Mouse (Mus musculus): ENCODE data around the gene Dock6. TPM values are rescaled to one million over a fixed set of nuclear protein-coding genes. Genes with fewer than 3 reads are reported as not detected.
A peak's percentile ranks its signal among the peaks of the same experiment; 100 is the strongest.

The Dock6 gene
- polyA plus RNA-seq, 1 experiment = 30.8 TPM

GRCm38 (mm10) chr9:21818561-21818960 is 33.9 kb downstream of the Dock6 start:
- TF ChIP-seq CTCF (IDR thresholded peaks at IDR 0.05; ENCODE audit: borderline replicate concordance, control insufficient read depth, extremely low read depth, insufficient read depth, low read length, poor library complexity) = no peak
- TF ChIP-seq POLR2A (IDR thresholded peaks at IDR 0.05; ENCODE audit: control insufficient read depth, extremely low read depth, insufficient read depth, low read length, poor library complexity) = no peak
- Histone ChIP-seq H3K36me3 (ENCODE audit: control insufficient read depth, insufficient read depth, low read length) (no peaks in the 10 kb centered on the region), H3K4me1 (replicated peaks; ENCODE audit: control insufficient read depth, insufficient read depth, low read length) (no peaks in the 10 kb centered on the region), H3K27me3 (ENCODE audit: control insufficient read depth, insufficient read depth, low read length) (no peaks in the 10 kb centered on the region), H3K27ac (ENCODE audit: control insufficient read depth, insufficient read depth, low read length) (no peak overlapping the region), H3K4me3 (ENCODE audit: control insufficient read depth, insufficient read depth, low read length) (no peak overlapping the region)
- 95% methylated on average over 6 of the region's 6 CpGs for whole genome bisulfite sequencing
- DNase-seq = no peak

GRCm38 (mm10) chr9:21818125-21818524 is 34.3 kb downstream of the Dock6 start:
- TF ChIP-seq CTCF (IDR thresholded peaks at IDR 0.05; ENCODE audit: borderline replicate concordance, control insufficient read depth, extremely low read depth, insufficient read depth, low read length, poor library complexity) (no peak), POLR2A (IDR thresholded peaks at IDR 0.05; ENCODE audit: control insufficient read depth, extremely low read depth, insufficient read depth, low read length, poor library complexity) (no peak)
- no peaks in the 10 kb centered on the region for H3K36me3 ChIP-seq (ENCODE audit: control insufficient read depth, insufficient read depth, low read length)
- 84% methylated on average over 4 of the region's 4 CpGs for WGBS
- no peak overlapping the region for H3K4me3 ChIP-seq (ENCODE audit: control insufficient read depth, insufficient read depth, low read length)
- no peaks in the 10 kb centered on the region for H3K4me1 ChIP-seq (replicated peaks; ENCODE audit: control insufficient read depth, insufficient read depth, low read length)
- DNase-seq = no peak
- no peaks in the 10 kb centered on the region for H3K27me3 ChIP-seq (ENCODE audit: control insufficient read depth, insufficient read depth, low read length)
- H3K27ac ChIP-seq (ENCODE audit: control insufficient read depth, insufficient read depth, low read length) = no peak overlapping the region

GRCm38 (mm10) chr9:21816716-21817305 is 35.6 kb downstream of the Dock6 start:
- TF ChIP-seq POLR2A (IDR thresholded peaks at IDR 0.05; ENCODE audit: control insufficient read depth, extremely low read depth, insufficient read depth, low read length, poor library complexity) (no peak), CTCF (IDR thresholded peaks at IDR 0.05; ENCODE audit: borderline replicate concordance, control insufficient read depth, extremely low read depth, insufficient read depth, low read length, poor library complexity) (no peak)
- no peak overlapping the region for H3K27ac ChIP-seq (ENCODE audit: control insufficient read depth, insufficient read depth, low read length)
- no peaks in the 10 kb centered on the region for H3K36me3 ChIP-seq (ENCODE audit: control insufficient read depth, insufficient read depth, low read length)
- no peak for DNase-seq
- no peaks in the 10 kb centered on the region for H3K4me1 ChIP-seq (replicated peaks; ENCODE audit: control insufficient read depth, insufficient read depth, low read length)
- H3K27me3 ChIP-seq (ENCODE audit: control insufficient read depth, insufficient read depth, low read length) = no peaks in the 10 kb centered on the region
- no peak overlapping the region for H3K4me3 ChIP-seq (ENCODE audit: control insufficient read depth, insufficient read depth, low read length)
- WGBS = 56% methylated on average over 9 of the region's 9 CpGs

- no peaks in the 10 kb centered on the region for H3K36me3 ChIP-seq (ENCODE audit: control insufficient read depth, insufficient read depth, low read length)
- TF ChIP-seq CTCF (IDR thresholded peaks at IDR 0.05; ENCODE audit: borderline replicate concordance, control insufficient read depth, extremely low read depth, insufficient read depth, low read length, poor library complexity) (no peak), POLR2A (IDR thresholded peaks at IDR 0.05; ENCODE audit: control insufficient read depth, extremely low read depth, insufficient read depth, low read length, poor library complexity) (no peak)
Observed at GRCm38 (mm10) chr9:21811170-21811569, 41.3 kb downstream of the Dock6 start.

GRCm38 (mm10) chr9:21808561-21808960 is 43.9 kb downstream of the Dock6 start:
- H3K4me1 ChIP-seq (replicated peaks; ENCODE audit: control insufficient read depth, insufficient read depth, low read length) = 0 out of 2 replicates have a peak, but pooled peaks cover 4% of the 10 kb centered on the region
- peak; percentile 34; the same call in 1 of the 2 replicates for TF ChIP-seq CTCF (IDR thresholded peaks at IDR 0.05; ENCODE audit: borderline replicate concordance, control insufficient read depth, extremely low read depth, insufficient read depth, low read length, poor library complexity)
- TF ChIP-seq POLR2A (IDR thresholded peaks at IDR 0.05; ENCODE audit: control insufficient read depth, extremely low read depth, insufficient read depth, low read length, poor library complexity) = no peak
- no peaks in the 10 kb centered on the region for H3K36me3 ChIP-seq (ENCODE audit: control insufficient read depth, insufficient read depth, low read length)
- no peak overlapping the region for H3K4me3 ChIP-seq (ENCODE audit: control insufficient read depth, insufficient read depth, low read length)
- no peak overlapping the region for H3K27ac ChIP-seq (ENCODE audit: control insufficient read depth, insufficient read depth, low read length)
- DNase-seq = no peak
- H3K27me3 ChIP-seq (ENCODE audit: control insufficient read depth, insufficient read depth, low read length) = no peaks in the 10 kb centered on the region
- WGBS = 66% methylated on average over 3 of the region's 3 CpGs

More at GRCm38 (mm10) chr9:21811170-21811569, 41.3 kb downstream of the Dock6 start:
- no peaks in the 10 kb centered on the region for H3K27me3 ChIP-seq (ENCODE audit: control insufficient read depth, insufficient read depth, low read length)
- no peaks in the 10 kb centered on the region for H3K4me1 ChIP-seq (replicated peaks; ENCODE audit: control insufficient read depth, insufficient read depth, low read length)
- 35% methylated on average over 5 of the region's 5 CpGs for WGBS
- H3K27ac ChIP-seq (ENCODE audit: control insufficient read depth, insufficient read depth, low read length) = no peak overlapping the region
- no peak overlapping the region for H3K4me3 ChIP-seq (ENCODE audit: control insufficient read depth, insufficient read depth, low read length)
- DNase-seq = no peak

- no peaks in the 10 kb centered on the region for H3K36me3 ChIP-seq (ENCODE audit: control insufficient read depth, insufficient read depth, low read length)
- no peak for TF ChIP-seq POLR2A (IDR thresholded peaks at IDR 0.05; ENCODE audit: control insufficient read depth, extremely low read depth, insufficient read depth, low read length, poor library complexity)
- TF ChIP-seq CTCF (IDR thresholded peaks at IDR 0.05; ENCODE audit: borderline replicate concordance, control insufficient read depth, extremely low read depth, insufficient read depth, low read length, poor library complexity) = no peak
- 94% methylated on average over 11 of the region's 11 CpGs for WGBS
Observed at GRCm38 (mm10) chr9:21806976-21807375, 45.5 kb downstream of the Dock6 start.

More at GRCm38 (mm10) chr9:21806976-21807375, 45.5 kb downstream of the Dock6 start:
- no peaks in the 10 kb centered on the region for H3K27me3 ChIP-seq (ENCODE audit: control insufficient read depth, insufficient read depth, low read length)
- H3K27ac ChIP-seq (ENCODE audit: control insufficient read depth, insufficient read depth, low read length) = no peak overlapping the region
- H3K4me3 ChIP-seq (ENCODE audit: control insufficient read depth, insufficient read depth, low read length) = no peak overlapping the region
- no peak for DNase-seq
- H3K4me1 ChIP-seq (replicated peaks; ENCODE audit: control insufficient read depth, insufficient read depth, low read length) = 0 out of 2 replicates have a peak, but pooled peaks cover 4% of the 10 kb centered on the region

Measured in thymus, adult 2 months (tissue).